Mouse (Mus musculus) lung, postnatal 4 days (tissue): ENCODE measurements around the gene Ccnb1.
"Not testable (repeated sequence)": the region's sequence is repeated elsewhere in the genome, so short reads cannot be mapped to it uniquely, and the experiment has no call there.

ENCODE experiments used
- DNase-seq, 2 experiments: peaks; one replicate each; pipeline ENCODE4 v3.0.0; 2021

Ccnb1 gene

GRCm38 (mm10) chr13:100755329-100755728 lies 31.0 kb downstream of the Ccnb1 start:
- DNase-seq, result peak; percentile 14 to 36

GRCm38 (mm10) chr13:100754186-100754585 lies 32.2 kb downstream of the Ccnb1 start:
- no peak for DNase-seq

- DNase-seq, result no peak
Measured at GRCm38 (mm10) chr13:100753011-100753410, 33.4 kb downstream of the Ccnb1 start.

GRCm38 (mm10) chr13:100752529-100752928 lies 33.8 kb downstream of the Ccnb1 start:
- DNase-seq, result no peak

- DNase-seq, result no peak
Measured at GRCm38 (mm10) chr13:100751402-100751801, 35.0 kb downstream of the Ccnb1 start.

GRCm38 (mm10) chr13:100750799-100751198 lies 35.6 kb downstream of the Ccnb1 start:
- DNase-seq, result no peak

GRCm38 (mm10) chr13:100748638-100749037 lies 37.7 kb downstream of the Ccnb1 start:
- no peak for DNase-seq

- DNase-seq, result no peak
Measured at GRCm38 (mm10) chr13:100746090-100746489, 40.3 kb downstream of the Ccnb1 start.

GRCm38 (mm10) chr13:100744036-100744744 lies 42.2 kb downstream of the Ccnb1 start, which contains the start of gene Mrps36:
TSS of gene Mrps36 (minus strand) at chr13:100744659.
- DNase-seq, result peak; percentile 95 to 96

GRCm38 (mm10) chr13:100743346-100744035 lies 42.9 kb downstream of the Ccnb1 start:
- no peak for DNase-seq

- no peak for DNase-seq
Measured at GRCm38 (mm10) chr13:100742831-100743230, 43.5 kb downstream of the Ccnb1 start.

GRCm38 (mm10) chr13:100732756-100733155 lies 53.6 kb downstream of the Ccnb1 start:
- DNase-seq, result no peak

- DNase-seq, result not testable (repeated sequence)
Measured at GRCm38 (mm10) chr13:100731462-100732046, 54.8 kb downstream of the Ccnb1 start.

GRCm38 (mm10) chr13:100730861-100731176 lies 55.6 kb downstream of the Ccnb1 start, which contains the start of gene Cdk7:
TSS of gene Cdk7 (minus strand) at chr13:100730939.
- DNase-seq, result peak; percentile 95 to 97

- DNase-seq, result peak; percentile 17 to 22
Measured at GRCm38 (mm10) chr13:100730153-100730860, 56.1 kb downstream of the Ccnb1 start.
